Mouse (Mus musculus): ENCODE results near the gene Gls. TPM values are rescaled to one million over a fixed set of nuclear protein-coding genes. Genes with fewer than 3 reads are reported as not detected.

The Gls gene
- total RNA-seq, 2 experiments from 2014 or later: 366 to 368 TPM

GRCm38 (mm10) chr1:52158490-52159381, 74.3 kb downstream of the Gls start:
- peak in 1 of 2 experiments; percentile 49 for DNase-seq (ENCODE audit: low spot score in 2 of 2)

GRCm38 (mm10) chr1:52158040-52158439, 75.0 kb downstream of the Gls start:
- DNase-seq (ENCODE audit: low spot score in 2 of 2): no peak

GRCm38 (mm10) chr1:52156351-52156750, 76.7 kb downstream of the Gls start:
- peak in 1 of 2 experiments; percentile 33 for DNase-seq (ENCODE audit: low spot score in 2 of 2)

GRCm38 (mm10) chr1:52154890-52155289, 78.1 kb downstream of the Gls start:
- no peak for DNase-seq (ENCODE audit: low spot score in 2 of 2)

DNA sequence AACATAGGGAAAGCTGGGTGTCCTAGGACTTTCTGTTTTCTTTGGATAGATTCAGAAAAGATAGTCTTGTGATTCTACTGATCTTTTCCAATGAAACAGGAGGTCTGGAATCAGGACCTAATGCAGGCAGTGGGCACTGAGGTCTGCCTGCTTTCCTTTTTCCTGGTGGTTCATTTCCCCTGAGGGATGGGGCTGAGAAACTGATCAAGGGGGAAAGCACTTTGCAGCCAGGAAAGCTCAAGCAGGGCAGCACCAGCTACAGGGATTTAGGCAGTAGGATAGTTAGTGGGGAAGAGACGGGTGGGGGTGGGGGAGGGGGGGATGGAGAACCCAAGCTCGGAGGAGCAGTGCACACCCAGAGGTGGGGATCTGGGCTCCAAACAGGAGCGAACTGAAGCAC, 80.1 kb downstream of the Gls start:
- no peak for DNase-seq (ENCODE audit: low spot score in 2 of 2)

DNA sequence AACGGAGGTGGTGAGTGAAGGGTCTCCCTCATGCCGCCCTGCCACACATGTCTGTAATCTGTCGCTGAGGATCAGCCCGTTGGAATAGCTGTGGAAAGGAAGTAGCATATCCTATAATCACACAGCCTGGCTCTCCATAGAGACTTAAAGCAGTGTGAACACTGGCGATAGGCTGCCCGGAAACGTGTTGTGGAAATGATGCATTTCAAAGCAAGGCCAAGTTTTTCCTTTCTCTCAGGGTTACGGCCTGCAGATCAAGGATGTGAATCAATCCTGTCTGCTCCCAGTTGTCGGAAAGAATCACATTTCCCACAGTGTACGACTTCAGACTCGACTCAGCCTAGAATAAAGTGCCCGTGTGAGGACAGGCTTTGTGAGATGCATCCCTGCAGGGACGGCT, 80.7 kb downstream of the Gls start:
- no peak for DNase-seq (ENCODE audit: low spot score in 2 of 2)

DNA sequence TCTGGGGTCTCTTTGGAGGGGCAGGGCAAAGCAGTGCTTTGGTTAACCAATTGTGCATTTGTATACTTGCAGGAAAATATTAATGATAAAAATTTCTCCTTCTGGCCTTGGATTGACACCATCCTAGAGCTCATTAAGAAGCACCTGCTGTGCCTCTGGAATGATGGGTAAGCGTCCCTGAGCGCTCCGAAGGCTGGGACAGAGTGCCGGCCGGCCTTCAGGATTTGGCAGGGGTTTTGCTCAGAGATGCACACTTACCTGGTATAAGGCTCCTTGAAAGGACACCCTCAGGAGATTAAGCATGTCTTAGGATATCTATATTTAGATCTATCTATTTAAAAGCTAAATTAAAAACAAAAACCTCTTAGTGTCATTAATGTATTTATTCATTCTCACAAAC, 81.9 kb downstream of the Gls start:
- DNase-seq (ENCODE audit: low spot score in 2 of 2): no peak

DNA sequence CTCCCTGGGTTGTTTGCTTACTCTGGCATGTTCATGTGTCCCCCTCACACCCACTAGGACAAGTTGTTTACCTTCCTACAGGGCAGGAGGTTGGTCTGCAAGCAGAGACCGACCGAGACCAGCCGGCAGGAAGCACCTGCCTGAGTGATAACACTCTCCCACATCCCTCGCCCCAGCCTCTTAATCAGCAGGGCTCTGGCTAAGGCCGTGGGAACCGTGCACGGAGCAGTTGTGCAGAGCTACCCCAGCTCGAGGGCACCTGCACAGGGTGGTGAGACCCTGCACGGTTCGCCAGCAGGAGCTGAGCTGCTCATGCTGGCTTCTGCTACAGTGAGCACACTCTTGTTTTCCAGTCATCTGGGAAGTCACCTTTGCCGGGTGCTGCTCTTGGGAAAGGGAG, 82.4 kb downstream of the Gls start:
- DNase-seq (ENCODE audit: low spot score in 2 of 2): no peak

DNA sequence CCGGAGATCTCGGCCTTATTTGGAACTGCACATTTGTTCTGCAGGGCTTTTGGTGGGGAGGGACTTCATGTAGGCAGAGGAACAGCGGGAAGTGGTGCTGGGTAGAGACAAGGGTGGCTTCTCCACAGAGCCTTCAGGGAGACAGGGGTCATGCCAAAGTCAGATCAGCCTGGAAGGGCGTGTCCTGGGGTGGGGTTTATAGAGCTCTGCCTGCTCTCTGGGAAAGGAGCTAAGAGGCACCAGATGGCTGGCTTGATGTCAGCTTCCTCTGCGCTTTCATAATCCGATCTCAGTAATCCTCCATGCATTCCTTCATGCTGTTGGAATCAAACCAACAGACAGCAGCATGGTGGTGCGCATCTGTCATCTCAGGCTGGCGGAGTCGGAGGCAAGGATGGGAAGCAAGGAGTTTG, 83.1 kb downstream of the Gls start:
- peak; percentile 46 to 64 for DNase-seq (ENCODE audit: low spot score in 2 of 2)

DNA sequence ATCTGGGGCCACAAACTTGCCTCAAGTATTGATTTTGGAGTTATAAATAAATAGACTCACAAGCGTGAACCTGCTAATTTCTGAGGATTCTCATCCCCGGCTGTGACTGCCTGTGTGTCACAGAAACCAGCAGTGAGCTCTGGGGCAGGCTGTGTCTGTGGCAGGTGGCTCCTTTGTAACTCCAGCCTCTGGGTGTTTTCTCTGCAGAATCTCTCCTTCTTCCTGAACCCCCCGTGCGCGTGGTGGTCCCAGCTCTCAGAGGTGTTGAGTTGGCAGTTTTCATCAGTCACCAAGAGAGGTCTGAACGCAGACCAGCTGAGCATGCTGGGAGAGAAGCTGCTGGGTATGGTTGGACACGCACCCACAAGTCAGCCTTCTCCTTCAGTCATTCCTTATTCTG, 84.3 kb downstream of the Gls start:
- no peak for DNase-seq (ENCODE audit: low spot score in 2 of 2)

DNA sequence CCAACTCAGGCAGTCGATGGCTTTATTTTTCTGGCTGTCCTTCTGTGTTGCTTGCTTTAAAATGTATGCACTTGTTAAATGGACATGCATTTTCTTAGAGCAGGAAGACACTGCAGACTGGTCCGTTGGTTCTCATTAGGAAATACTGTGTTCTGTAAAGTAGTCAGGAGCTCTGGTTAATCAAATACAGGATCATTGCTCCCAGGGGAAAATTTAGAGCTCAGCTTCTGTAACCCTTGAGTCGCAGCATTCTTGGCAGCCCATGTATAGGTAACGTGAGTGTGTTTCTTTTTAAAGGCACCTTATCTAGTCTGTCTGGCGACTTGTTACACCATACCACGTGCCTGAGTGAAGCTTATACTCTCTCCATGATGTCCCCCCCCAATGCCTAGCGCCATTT, 84.9 kb downstream of the Gls start:
- DNase-seq (ENCODE audit: low spot score in 2 of 2): no peak

GRCm38 (mm10) chr1:52147431-52147830, 85.6 kb downstream of the Gls start:
- DNase-seq (ENCODE audit: low spot score in 2 of 2): no peak

- peak; percentile 59 to 71 for DNase-seq (ENCODE audit: low spot score in 2 of 2)
Measured at GRCm38 (mm10) chr1:52146214-52146970, 86.6 kb downstream of the Gls start.

DNA sequence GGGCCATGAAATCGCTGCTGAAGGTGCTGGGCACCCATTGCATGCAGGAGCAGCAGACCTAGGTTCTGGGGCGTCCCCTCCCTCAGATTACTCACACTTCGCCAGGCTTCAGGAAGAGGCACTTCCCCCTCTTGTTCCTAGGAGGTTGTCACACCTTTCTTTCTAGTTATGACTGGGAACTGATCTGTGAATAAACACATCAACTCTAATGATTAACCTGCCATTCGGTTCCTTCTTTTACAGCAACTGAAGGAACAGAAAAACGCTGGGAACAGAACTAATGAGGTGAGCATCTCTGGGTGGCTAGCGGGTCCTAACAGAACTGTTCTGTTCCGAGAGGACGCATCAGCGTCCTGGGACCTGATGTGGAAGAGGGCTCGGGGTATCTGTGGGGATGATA, 88.1 kb downstream of the Gls start:
- no peak for DNase-seq (ENCODE audit: low spot score in 2 of 2)

- DNase-seq (ENCODE audit: low spot score in 2 of 2): no peak
Measured at GRCm38 (mm10) chr1:52143596-52144156, 89.4 kb downstream of the Gls start.

GRCm38 (mm10) chr1:52143191-52143590, 89.8 kb downstream of the Gls start:
- DNase-seq (ENCODE audit: low spot score in 2 of 2): no peak

DNA sequence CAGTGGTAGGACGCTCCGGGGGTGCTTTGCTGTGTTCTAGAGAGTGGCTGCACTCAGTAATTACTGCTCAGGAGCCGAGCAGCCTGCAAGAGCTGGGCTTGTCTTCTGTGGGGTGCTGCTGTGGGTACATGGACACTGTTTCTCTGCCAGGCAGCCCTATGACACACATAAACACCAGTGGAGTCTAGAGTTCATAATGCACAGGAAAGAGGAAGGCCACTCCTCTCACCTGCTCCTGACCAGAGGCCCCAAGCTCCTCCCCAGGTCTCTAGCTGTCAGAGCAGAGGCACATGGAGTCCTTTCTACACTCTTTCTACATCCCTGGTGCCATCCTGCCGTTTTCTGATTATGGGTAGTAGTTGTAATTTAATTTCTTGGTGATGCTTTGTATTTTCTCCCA, 90.9 kb downstream of the Gls start:
- DNase-seq (ENCODE audit: low spot score in 2 of 2): no peak

DNA sequence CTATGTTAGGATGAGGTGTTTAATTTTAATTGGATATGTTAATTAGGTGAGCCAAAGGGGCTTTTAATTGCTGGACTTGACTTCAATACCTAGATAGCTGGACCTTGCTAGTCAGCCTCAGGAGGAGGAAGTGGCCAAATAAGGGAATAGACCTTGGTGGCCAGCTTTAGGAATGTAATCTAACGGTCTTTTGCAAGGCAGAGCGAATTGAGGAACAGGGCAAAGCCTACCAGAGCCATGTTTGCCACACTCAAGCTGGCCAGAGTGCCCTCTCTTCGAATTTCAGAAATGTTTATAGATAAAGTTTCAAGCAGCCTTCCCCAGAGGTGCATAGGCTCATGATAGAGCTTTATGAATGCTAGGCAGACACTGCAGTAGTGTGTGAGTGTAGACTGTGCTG, 91.5 kb downstream of the Gls start:
- no peak for DNase-seq (ENCODE audit: low spot score in 2 of 2)

GRCm38 (mm10) chr1:52140534-52140933, 92.5 kb downstream of the Gls start:
- DNase-seq (ENCODE audit: low spot score in 2 of 2): peak in 1 of 2 experiments; percentile 48

DNA sequence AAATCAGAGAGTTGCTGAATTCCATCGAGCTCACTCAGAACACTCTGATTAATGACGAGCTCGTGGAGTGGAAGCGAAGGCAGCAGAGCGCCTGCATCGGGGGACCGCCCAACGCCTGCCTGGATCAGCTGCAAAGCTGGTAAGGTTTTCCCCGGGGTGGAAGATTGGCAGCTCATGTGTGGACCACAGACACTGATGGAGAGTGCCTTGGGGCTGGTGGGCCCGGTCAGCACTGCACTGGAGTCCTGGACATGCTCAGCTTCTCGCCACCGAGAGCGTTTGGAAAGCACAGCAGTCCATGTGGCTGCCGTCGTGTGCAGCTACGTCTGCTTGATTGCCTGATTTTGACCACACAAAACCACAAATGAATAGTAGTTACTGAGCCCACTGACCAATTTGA, 95.7 kb downstream of the Gls start:
- DNase-seq (ENCODE audit: low spot score in 2 of 2): no peak

- no peak for DNase-seq (ENCODE audit: low spot score in 2 of 2)
Measured at GRCm38 (mm10) chr1:52133254-52133653, 99.8 kb downstream of the Gls start.

DNA sequence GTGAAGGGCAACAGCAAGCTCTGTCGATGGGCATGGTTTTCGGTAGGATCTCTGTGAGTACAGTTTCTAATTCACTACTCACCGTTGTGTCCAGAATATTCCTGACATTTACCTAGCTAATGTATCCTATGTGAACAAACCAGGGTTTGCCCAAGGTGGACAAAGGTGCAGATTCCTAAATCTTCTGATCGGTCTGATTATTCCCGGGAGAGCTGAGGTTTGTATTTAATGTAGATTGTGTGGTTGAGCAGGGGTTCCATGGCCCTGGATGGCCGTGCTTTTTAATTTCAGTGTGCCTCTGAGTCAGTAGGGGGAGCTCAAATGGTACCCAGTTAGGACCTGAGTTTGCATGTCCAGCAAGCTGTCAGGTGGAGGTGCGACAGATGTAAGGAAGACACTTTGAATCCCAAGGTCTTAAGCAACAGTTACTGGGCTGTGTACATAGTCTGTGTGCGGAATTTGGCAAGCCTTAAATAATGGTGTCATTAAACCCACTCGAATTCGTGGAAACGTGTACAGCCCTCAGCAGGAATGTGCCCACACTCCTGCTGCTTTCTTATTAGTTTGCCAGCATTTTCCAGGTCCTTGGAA, 101.2 kb downstream of the Gls start:
- DNase-seq (ENCODE audit: low spot score in 2 of 2): no peak
